Mouse (Mus musculus): ENCODE data around the gene Rtp4.
A peak's percentile ranks its signal among the peaks of the same experiment; 100 is the strongest.

Gene Rtp4

DNA sequence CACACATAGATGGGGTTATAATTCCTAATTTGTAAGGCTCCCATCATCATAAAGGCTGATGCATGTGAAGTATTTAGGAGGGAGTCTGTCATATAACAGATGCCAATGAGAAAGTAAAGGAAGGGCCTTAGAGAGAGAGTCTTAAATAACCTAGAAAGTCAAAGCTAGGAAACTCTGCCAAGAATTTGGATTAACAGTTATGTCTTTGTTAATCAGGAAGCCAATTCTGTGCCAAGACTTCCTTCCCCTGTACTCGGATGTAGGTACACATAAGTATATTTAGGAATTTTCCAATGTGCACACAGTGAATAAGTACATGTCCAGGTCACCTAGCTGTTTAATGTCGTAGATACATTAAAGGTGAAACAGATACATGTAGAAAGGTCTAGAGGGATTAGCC lies 3.5 kb upstream of the Rtp4 start:
- no peak for DNase-seq

DNA sequence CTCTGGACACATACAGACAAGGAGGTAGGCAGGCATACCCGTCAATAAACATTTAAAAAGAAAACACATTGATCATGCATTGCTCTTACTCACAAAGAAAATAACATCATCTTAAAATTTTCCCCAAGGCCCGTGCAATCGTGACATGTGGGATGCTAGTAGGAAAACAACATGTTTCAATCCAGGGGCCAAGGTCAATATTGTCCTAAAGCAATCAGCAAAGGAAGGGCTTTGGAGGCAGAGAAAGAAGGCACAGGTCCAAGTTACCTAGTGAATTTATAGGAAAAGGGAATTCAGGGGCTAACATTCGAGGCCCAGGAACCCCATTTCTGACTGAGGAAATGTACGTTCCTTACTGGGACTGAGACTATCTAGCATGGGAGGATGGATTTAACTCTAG lies 2.9 kb upstream of the Rtp4 start:
- DNase-seq = no peak

DNA sequence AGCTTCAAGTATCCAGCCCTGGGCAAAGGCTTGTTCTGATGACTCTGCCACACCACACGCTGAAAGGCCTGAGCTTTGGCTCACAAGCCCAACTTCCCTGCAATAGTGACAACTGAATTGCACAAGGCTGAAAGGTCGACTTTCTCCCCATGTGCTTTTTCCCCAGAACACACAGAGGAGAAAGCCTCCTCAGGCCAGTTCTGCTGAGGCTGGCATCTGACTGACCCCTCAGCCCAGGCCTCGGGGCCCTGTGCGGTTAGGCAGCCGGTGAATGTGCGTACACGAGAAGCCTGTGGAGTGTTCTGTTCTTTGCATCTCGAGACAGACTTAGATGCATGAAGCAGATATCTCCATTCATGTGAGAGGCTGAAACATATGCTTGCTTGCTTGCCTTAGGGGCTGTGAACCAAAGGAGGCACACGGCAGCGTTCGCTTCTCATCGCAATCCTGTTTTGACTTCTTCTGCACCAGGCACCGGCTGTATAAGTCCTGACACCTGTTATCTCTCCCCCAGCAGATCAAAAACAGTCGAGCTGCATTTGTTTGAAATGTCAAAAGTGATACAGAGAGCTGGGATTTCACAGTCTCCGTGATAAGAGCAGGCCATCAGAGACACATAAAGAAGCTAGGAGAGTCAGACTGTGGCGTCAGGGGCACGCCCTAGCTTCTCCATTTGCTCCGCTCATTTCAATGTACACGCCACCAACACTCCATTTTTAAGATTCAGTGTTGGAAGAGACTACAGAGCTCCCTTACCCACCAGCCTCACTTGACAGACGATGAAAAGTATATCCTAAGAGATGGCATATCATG lies 2.1 kb upstream of the Rtp4 start:
- DNase-seq = no peak

DNA sequence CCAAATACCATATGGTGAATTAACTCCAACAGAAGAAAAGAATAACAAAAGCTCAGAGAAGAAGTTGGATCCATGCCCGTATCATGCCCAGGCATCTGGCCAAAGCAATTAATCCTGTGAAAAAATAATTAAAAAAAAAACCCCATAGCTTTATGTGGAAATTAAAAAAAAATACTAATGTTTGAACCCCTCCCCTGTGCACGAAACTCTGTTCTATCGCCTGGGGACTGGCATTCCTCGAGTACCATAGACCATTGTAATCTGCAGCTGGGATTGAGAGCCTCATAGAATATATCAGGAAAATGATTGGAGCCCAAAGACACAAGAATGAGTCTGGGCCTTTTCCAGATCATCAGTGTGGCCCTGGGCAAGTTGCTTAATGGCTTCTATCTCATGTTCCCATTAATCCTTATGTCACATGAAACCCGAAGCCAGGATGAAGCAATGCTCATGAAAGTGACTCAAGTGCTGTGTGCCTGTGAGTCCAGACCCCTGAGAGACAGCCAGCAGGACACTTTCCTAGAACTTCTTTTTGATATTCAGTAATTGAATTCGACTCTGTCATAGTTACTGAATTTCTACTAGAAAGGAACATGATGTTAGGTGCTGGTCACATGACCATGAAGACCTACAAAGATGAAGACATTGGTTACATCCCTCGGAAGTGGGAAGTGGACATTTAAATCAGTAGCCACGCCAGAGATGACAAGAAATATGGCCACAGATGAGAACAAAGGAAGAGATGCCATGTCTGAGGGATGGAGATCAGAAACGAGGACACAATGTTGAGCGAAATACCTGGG lies 1.3 kb upstream of the Rtp4 start:
- no peak for DNase-seq

DNA sequence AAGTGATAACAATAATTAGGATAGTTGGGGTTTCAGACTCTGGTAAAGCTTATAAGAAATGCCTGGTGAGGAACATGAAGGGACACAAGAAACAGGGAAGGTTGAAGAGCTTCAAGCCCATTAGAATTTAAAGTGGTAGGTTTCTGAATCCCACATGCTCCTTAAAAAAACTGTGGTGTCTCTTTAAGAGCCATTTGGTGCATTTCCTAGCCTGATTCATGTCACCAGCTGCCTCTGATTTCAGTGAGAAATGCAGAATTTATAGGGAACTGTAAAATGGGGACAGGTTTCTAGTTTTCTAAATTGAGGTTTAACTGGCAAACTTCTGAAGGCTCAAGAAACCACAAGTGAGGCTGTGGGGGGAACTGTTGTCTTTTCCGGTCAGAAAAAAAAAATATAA lies 320 bp upstream of the Rtp4 start:
- no peak for DNase-seq

DNA sequence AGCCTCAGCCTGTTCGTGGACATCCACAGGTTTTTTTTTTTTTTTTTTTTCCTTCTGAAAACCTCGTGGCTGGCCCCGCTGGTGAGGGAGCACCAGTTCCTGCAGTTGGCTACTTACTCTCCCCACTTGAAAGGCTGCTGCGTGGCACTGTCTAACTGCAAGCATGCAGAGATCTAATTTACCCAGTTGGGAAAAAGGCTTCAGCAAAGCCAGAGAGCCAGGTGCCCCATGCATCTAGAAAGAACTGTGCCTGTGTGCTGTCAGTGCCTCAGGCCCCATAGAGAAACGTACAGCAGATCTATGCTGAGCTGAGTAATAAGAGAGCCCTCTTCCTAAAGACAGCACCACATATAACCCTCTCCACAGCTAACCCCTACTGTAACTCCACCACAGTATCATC lies 1.0 kb downstream of the Rtp4 start:
- DNase-seq = no peak

DNA sequence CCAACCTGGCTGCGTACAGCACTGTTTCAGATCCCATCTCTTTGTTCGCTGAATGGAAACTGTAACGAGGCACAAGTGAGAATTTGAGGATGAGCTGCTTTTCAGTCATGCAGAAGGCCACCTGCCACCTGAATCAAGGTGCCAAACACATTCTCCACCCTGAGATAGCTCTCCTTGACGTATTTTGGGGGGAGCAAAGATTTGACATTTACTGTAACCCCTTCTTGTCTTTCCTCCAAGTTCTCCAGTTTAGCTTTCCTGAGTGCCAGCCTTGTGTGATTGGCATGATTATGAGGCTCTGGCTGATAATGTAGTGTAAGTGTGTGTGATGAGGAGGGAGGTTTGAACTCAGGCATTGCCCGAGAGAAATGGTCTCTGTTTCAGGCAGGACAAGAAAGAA lies 2.0 kb downstream of the Rtp4 start:
- no peak for DNase-seq

DNA sequence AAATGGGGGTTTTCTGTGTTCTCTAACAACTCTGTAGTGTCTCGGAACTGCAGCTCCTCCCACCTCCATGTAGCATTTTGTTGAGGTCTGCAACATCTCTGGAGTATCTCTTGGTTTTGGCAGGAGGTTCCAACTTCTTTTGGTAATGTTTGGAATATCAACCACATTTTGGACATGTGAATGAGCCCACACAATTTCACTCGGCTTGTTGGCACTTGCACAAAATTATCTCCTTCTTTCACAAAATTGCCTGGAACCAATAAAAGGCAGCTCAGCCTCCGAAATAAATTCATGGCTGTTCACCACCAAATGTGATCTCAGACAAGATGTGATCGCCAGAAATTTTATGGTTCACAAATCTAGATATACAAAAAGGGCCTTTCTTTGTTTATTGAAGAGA lies 9.1 kb downstream of the Rtp4 start:
- no peak for DNase-seq

DNA sequence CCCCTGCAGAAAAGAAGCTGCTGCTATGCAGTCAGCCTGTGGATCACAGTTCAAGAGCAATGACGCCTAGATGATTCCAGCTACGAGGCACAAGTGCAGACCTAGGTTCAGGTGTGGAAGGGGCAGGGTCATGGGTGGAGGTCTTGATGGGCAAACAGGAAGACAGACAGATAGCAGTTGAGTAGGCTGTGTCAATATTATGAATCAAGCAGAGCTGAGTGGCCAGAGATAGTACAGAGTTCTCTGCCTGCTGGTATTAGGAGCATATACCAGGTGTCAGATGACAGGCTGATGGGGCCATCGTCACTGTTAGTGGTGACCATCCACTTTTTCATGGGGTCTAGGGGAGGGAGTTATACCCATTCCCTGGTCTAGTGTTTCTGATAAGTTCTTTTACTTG lies 13.6 kb downstream of the Rtp4 start:
- DNase-seq = no peak

DNA sequence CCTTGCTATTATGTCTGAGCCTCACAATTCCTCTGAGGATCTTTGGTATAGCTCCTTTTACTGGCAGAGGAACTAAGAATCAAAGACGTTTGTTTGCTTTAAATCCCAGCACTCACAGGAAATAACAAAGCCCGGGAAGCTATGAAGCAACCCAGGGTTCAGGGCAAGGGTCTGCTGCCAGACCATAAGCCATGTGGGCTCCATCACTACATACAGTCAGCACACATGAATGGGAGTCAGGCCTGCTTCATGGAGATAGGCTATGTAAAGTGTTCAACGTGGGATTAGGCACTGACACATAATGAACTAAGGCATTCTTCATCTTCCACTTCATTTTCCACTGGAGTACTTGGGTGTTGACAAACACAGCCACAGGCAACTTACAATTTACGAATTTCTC lies 21.0 kb downstream of the Rtp4 start:
- no peak for DNase-seq

DNA sequence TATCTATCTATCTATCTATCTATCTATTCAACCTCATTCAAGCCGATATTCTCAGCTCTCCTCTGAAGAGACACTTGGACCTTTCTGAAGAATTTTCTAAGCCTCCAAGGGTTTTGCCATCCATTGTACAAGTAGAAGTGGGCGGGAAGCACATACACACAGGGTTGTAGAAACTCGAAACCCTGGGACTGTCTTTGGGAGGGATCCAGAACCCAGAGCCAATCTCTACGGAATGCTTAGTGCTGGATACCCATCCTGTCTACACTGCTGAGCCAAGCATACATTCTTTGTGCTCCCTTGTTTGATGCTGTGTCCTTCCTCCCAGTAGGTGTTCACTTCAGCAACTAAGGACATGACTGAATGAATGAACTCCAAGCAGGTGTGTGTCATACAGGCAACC lies 22.8 kb downstream of the Rtp4 start:
- DNase-seq = no peak

DNA sequence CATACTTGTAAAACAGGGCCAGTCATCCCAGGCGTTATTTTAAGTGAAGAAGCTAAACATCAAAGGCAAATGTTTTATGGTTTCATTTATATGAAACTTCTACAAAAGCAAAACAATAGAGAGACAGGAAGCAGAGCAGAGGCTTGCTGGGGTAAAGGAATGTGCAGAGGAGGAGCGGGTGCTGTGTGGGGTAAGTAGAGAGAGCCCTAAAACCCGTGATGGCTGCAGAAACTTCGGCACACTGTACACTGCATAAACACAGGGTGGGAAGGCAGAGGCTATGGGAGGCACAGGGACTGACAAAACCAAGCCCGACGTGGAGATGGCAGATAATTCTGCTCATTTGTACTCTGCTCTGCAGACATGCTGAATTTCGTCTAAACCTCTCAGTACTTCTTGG lies 24.3 kb downstream of the Rtp4 start:
- no peak for DNase-seq

DNA sequence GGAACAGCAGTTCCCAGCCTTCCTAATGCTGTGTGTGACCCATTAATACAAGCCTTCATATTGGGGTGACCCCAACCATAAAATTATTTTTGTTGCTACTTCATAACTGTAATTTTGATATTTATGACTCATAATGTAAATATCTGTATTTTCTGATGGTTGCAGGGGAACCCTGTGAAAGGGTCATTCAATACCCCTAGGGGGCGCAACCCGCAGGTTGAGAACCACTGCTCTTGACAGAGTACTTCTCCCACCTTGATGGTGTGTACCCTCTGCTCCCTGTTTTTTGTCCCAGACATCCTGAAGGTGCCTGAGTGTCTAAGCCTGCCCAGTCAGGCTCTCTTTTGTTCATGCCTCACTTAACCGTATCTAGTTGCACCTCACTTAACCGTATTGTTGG lies 27.7 kb downstream of the Rtp4 start:
- no peak for DNase-seq

DNA sequence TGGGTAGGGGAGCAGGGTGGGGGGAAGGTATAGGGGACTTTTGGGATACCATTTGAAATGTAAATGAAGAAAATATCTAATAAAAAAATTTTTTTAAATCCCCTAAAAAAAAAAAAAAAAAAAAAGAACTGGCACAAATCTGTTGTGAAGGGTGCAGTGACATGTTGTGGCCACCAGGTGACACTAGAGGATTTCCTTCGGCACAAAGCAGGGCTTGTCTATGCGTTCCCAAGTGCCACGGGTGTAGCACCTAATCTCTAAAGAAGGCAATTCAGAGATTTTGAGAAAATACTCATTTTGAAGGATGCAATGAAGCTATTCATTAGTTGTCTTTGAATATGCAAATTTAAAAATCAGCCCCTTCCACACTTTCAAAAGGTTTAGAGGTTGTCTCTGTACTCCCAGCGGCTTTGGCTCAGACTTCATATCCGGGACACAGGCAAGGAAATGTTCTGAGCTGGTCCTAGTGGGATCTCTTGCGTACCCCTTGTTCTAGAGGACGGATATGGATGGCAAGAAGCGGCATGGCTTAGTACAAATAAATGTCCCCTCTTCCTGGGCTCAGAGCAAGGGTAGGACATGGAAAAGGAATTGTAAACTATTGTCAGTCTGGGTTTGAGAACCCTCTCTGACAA lies 30.4 kb downstream of the Rtp4 start:
- DNase-seq = peak; percentile 55

DNA sequence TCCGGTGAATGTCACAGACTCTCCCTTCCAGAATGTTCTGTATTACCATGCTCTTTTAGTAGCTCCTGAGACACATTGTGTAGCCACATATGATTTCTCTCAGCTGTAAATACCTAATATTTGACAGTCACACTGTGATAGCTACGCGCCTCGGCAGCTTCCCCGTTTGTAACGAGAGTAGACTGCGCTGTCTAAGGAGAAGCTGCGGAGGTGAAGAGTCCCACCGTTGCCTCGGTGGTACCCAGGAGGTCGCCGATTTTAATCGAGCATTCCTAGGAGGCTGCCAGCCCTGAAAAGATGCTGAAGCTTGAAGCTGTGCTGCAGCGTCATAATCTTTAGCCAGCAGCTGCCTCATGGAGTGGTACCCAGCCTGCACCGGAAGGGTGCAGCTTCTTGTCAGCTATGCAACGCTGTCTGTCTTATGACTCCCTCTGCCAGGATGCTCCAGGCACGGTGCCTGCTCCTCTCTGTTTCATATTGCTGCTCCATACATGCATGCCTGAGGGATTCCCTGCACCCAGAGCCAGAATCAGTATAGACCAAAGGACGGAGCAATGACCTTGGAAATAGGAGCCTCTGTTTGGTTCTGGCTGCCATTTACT lies 31.0 kb downstream of the Rtp4 start:
- no peak for DNase-seq

DNA sequence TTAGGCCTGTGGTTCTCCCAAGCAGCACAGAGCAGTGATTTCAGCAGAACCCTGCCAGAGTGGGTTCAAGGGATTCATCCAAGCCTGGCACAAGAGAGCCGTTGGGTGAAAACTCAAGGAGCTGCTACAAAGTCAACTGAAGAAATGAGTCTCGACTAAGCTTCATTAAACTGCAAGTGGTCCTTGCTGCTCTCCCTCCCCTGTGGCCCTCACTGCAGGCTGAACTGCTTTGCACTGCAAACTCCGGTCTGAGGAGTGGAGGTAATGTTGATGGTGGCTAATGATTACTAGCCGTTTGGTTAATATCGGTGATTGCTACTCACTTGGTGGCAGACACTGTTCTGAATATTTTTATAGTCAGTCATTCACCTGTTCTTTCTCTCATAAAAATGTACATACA lies 34.6 kb downstream of the Rtp4 start:
- DNase-seq = no peak

DNA sequence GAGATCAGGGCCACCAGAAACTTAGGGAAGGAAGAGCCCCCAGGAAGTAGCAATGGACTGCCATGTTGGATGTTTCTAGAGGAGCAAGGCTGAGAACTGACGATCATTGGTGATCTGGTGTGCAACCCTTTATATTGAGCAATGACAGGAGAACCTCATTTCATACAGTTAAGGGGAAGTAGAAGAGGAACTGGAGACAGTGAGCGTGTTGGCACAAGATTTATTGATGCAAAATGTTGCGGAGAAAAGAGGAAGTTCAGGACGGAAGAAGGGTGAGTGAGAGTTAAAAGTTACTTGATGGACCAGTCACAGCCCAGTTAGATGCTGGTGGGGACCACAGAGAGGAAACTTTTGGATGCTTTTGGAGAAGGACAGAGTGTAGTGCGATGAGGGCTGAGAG lies 37.1 kb downstream of the Rtp4 start:
- DNase-seq = no peak

DNA sequence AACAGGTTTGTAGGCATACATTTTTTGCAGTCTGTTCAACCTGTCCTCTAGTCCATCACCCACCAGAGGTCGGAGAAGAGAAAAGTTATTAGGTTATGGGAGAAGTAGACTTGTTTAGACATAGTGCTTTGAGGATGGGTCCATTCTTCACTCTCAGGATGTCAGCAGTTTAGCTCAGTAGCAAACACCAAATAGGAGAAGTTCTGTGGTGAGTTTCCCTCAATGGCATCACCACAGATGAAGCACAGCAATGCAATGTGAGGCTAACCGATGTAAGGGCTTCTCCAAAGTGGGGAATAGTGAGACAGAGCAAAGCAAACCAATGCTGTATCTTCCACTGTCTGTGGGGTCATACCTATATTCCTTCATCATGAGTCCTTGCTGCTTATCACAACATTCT lies 37.6 kb downstream of the Rtp4 start:
- DNase-seq = no peak

DNA sequence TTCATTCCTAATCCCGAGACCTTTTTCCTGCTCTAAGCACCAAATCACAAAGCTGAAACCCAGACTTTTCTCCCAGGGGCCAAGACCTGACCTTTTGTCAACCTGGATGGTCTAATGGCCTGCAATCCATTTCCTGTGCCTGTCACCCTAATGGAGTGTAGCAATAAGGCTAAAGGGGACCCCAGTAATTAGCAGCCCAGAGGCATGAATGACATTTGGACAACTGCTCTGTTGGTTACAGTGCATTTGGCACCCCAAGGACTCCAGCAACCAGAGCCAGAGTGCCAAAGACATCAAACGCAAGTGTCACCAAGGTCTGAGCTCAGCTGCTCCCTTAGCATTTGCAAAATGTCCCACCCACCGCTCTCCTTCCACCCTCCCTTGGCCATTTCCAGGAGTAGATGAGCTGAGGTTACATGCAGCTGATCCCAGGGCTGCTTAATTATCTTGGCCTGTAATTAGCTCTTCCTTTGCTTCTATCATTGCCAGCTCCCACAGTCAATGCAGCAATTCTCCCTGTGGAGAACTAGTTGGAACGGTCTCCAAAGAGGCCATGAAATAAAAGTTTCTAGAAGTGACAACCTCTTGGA lies 48.4 kb downstream of the Rtp4 start:
- no peak for DNase-seq

DNA sequence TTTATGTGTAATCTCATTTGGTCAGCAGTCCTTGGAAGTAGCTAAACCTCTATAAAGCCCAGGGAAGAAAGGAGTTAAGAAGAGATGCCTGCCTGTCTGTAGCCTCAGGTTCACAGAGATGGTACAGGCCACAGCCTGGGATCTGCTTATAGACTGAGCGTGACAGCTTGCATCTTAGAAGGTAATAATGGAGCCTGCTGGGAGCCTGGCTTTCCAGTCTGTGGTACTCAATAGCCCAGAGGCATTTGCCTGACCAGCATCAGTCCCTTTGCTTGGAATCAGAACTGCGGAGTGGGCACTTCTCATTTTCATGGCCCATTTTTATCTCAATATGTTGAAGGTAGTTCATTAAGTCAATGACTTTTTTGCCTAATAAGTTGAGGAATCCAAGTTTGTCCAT lies 54.5 kb downstream of the Rtp4 start:
- no peak for DNase-seq

DNA sequence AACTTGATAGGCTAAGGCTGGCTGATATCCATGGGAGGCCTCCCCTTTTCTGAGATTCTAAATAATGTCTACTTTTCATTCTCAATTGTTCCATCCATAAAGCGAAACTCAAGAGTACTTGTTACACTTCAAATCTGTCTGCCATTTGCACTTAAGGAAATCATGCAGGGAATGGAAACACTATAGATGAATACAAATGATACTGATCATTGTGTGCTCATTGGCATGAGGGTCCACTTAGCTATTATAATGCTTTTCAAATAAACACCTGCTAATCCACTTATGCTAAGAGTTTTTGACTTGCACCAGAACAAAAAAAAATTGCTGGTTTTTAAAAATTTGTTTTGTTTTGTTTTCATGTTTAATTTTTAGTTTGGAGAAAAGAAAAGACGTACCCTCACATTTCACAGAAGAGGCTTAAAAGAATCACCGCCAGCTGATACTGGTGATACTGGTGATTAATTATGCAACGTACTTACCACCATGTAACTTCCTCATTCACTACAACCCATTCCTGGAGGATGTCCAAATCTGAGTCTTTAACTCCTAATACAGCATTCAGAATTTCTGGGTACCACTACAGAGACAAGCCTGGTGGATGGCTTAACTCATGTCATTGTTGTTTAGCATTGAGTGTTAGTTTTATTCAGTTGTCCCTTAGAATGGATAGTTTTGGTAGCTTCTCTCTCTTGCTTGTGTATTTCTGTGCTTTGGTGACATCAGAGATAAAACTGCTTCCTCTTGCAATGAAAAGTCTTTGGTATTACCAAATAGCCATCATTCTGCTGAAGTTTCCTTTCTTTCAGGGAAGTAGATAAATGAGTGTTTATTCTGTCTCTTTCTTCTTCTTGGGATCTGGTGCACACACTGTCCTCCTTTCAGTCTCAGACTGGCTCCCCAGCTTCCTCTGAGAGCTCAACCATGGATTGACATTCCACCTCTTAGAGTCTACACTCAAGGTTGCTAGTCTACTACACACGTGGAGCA lies 71.3 kb downstream of the Rtp4 start:
- DNase-seq = no peak

DNA sequence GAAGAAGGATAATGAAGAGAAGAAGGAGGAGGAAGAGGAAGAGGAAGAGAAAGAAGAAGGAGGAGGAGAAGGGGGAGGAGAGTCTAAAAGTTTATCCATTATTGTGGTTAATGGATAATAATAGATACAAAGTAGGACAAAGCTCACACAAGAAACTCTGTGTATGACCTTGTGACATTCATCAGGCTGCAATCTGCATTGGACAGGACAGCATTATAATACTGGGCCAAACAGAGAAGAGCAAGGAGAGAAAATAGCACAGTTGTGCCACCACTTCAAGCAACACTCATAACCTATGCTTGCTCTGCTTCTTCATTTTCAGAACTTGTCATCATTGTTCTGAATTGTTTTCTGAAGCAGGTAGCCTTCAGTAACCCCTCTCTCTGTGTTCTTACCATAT lies 72.4 kb downstream of the Rtp4 start:
- DNase-seq = no peak

Data from thymus, postnatal 25 days (tissue).